Mouse (Mus musculus) kidney, embryonic 14.5 days (tissue): ENCODE data around the gene H2-Eb1. TPM values are rescaled to one million over a fixed set of nuclear protein-coding genes. Genes with fewer than 3 reads are reported as not detected.

ENCODE experiments used
- ATAC-seq: fragments of 200-750 bp; cut with Nextera tagmentation; 2 replicates; pipeline ENCODE4 v1.8.0; 2017; ENCODE audit warnings: moderate number of reproducible peaks, mild to moderate bottlenecking, moderate TSS enrichment, moderate library complexity; ENCODE audit not compliant: low FRiP score, low TSS enrichment
- H3K27ac ChIP-seq: fragments of 300-500 bp; sonication (generic); 2 replicates; pipeline ENCODE4 v1.5.1; 2014; ENCODE audit warnings: low read depth, mild to moderate bottlenecking, low read length, moderate library complexity, mixed read lengths
- H3K27me3 ChIP-seq: fragments of 300-500 bp; sonication (generic); 2 replicates; pipeline ENCODE4 v1.6.1; 2014; ENCODE audit warnings: mild to moderate bottlenecking, low read length; ENCODE audit not compliant: control insufficient read depth, insufficient read depth
- H3K36me3 ChIP-seq: fragments of 300-500 bp; sonication (generic); 2 replicates; pipeline ENCODE4 v1.6.1; 2014; ENCODE audit warnings: low read length, mixed read lengths; ENCODE audit not compliant: control insufficient read depth, insufficient read depth
- H3K4me1 ChIP-seq: fragments of 300-500 bp; sonication (generic); 2 replicates; pipeline ENCODE4 v1.6.1; 2014; ENCODE audit warnings: low read length, mixed read lengths; ENCODE audit not compliant: control insufficient read depth, insufficient read depth
- H3K4me2 ChIP-seq: fragments of 300-500 bp; sonication (generic); replicated peaks from 2 replicates; pipeline ENCODE4 v1.6.1; 2014; ENCODE audit warnings: low read depth, mild to moderate bottlenecking, low read length
- H3K4me3 ChIP-seq: fragments of 300-500 bp; sonication (generic); 2 replicates; pipeline ENCODE4 v1.5.1; 2014; ENCODE audit warnings: mild to moderate bottlenecking, low read length
- H3K9ac ChIP-seq: fragments of 300-500 bp; sonication (generic); 2 replicates; pipeline ENCODE4 v1.6.1; 2014; ENCODE audit warnings: low read depth, mild to moderate bottlenecking, low read length, moderate library complexity
- H3K9me3 ChIP-seq: fragments of 300-500 bp; sonication (generic); 2 replicates; pipeline ENCODE4 v1.6.1; 2016; ENCODE audit warnings: low read length; ENCODE audit not compliant: control insufficient read depth
- whole genome bisulfite sequencing: fragments of 180-500 bp; shearing (Covaris S2); extraction: QIAGEN DNeasy Blood & Tissue Kit; methylation state at CpG from one replicate; pipeline ENCODE4 v1.1.7; 2014; 5-methylcytosine and 5-hydroxymethylcytosine counted together
- polyA plus RNA-seq: library from polyadenylated mRNA; unstranded; fragments of >200 nt; fragmentation: Nextera tagmentation; extraction: Ambion mirVana; gene quantifications from 2 replicates; pipeline ENCODE4 v1.2.1, GENCODE M21; 2014

The H2-Eb1 gene
- polyA plus RNA-seq, 1 experiment from 2014 or later: 5.9 TPM

DNA sequence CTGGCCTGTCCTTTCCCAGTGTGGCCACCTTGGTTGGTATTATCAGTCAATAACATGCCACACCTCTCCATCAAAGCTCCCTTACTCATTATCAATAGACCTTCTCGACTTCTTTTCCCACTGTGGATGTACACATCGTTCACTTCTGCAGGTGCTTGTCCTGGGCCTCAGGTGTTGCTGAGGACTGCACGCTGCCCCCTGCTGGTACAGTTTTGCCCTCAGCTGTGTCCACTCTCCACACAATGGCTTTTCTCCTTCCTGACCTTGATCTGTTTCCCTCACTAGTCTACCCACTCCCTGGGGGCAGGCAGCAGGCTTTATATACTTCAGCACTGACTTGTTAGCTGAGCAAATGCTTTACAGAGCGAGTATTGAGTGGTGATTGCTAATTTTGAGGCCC lies 19.8 kb upstream of the H2-Eb1 start:
- 39% methylated on average over 4 of the region's 4 CpGs for WGBS
- Histone ChIP-seq H3K27me3 (no peaks in the 10 kb centered on the region), H3K4me2 (no peak overlapping the region), H3K9me3 (no peaks in the 10 kb centered on the region), H3K36me3 (no peaks in the 10 kb centered on the region), H3K27ac (no peak overlapping the region), H3K9ac (no peak overlapping the region), H3K4me3 (no peak overlapping the region), H3K4me1 (no peaks in the 10 kb centered on the region)
- no peak for ATAC-seq

GRCm38 (mm10) chr17:34286501-34286900 lies 19.2 kb upstream of the H2-Eb1 start:
- Histone ChIP-seq H3K9ac (no peak overlapping the region), H3K27ac (no peak overlapping the region), H3K4me3 (no peak overlapping the region), H3K4me1 (no peaks in the 10 kb centered on the region), H3K36me3 (no peaks in the 10 kb centered on the region), H3K9me3 (no peaks in the 10 kb centered on the region), H3K4me2 (no peak overlapping the region), H3K27me3 (no peaks in the 10 kb centered on the region)
- 83% methylated on average over 5 of the region's 5 CpGs for WGBS
- no peak for ATAC-seq

DNA sequence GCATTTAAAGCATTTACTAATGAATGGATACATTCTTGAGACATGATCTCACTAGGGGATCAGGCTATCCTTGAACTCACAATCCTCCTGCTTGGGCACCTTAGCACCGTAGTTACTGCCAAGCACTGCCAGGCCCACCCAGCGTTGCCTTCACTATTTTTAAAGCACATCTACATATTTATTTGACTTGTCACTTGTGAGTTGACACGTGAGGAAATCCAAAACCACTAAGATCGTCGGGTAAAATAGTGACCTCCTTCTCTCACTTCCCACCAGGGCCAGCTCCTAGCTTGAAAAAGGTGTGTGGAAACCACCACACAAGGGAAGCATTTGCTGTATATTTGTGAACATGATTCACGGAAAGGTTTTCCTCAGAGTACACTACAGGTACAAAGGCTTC lies 18.7 kb upstream of the H2-Eb1 start:
- H3K9ac ChIP-seq: no peak overlapping the region
- H3K27me3 ChIP-seq: no peaks in the 10 kb centered on the region
- H3K36me3 ChIP-seq: no peaks in the 10 kb centered on the region
- no peak overlapping the region for H3K4me2 ChIP-seq
- no peak for ATAC-seq
- 65% methylated on average over 6 of the region's 6 CpGs for WGBS
- H3K4me3 ChIP-seq: no peak overlapping the region
- no peaks in the 10 kb centered on the region for H3K4me1 ChIP-seq
- no peak overlapping the region for H3K27ac ChIP-seq
- H3K9me3 ChIP-seq: no peaks in the 10 kb centered on the region

DNA sequence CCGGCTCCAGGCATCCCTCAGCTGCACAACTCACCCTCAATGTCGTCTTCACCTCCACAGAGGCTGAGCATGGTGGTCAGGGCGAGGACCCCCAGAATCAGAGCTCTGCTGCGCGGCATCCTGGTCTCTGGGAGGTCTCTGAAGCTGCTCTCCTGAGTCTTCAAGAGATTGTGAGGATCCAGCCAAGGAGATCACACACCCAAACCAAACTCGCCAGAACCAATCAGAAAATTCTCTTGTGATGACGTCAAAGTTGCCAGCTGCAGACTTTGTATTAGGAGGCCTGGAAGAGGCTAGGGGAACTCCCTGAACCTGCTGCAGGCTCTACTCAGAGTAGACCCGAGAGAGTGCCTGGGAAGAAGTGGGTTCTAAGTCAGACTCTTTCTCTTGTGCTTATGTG lies 18.0 kb upstream of the H2-Eb1 start, which contains the start of gene H2-Aa:
Gene H2-Aa (minus strand): TSS at position 176 of the 400 bp plus-strand sequence.
- Histone ChIP-seq H3K9me3 (no peaks in the 10 kb centered on the region), H3K9ac (no peak within 1 kb of the TSS), H3K27ac (no peak within 1 kb of the TSS), H3K4me1 (no peaks in the 10 kb centered on the region), H3K27me3 (no peaks in the 10 kb centered on the region), H3K36me3 (no peaks in the 10 kb centered on the region), H3K4me2 (no peak within 1 kb of the TSS), H3K4me3 (no peak within 1 kb of the TSS)
- ATAC-seq: peak; percentile 83
- 14% methylated on average over 8 of the region's 8 CpGs for WGBS

GRCm38 (mm10) chr17:34288131-34288530 lies 17.5 kb upstream of the H2-Eb1 start:
- no peak for ATAC-seq
- no peaks in the 10 kb centered on the region for H3K4me1 ChIP-seq
- no peaks in the 10 kb centered on the region for H3K9me3 ChIP-seq
- no peak overlapping the region for H3K4me2 ChIP-seq
- WGBS: 74% methylated on average over 3 of the region's 3 CpGs
- H3K9ac ChIP-seq: no peak overlapping the region
- H3K4me3 ChIP-seq: no peak overlapping the region
- no peak overlapping the region for H3K27ac ChIP-seq
- no peaks in the 10 kb centered on the region for H3K27me3 ChIP-seq
- H3K36me3 ChIP-seq: no peaks in the 10 kb centered on the region

- Histone ChIP-seq H3K9me3 (no peaks in the 10 kb centered on the region), H3K36me3 (no peaks in the 10 kb centered on the region), H3K9ac (no peak overlapping the region), H3K4me1 (no peaks in the 10 kb centered on the region), H3K4me2 (no peak overlapping the region), H3K27me3 (no peaks in the 10 kb centered on the region), H3K27ac (no peak overlapping the region), H3K4me3 (no peak overlapping the region)
- ATAC-seq: peak; percentile 81
- WGBS: 14% methylated on average over 8 of the region's 8 CpGs
Observed at GRCm38 (mm10) chr17:34291609-34292008, 14.1 kb upstream of the H2-Eb1 start.

DNA sequence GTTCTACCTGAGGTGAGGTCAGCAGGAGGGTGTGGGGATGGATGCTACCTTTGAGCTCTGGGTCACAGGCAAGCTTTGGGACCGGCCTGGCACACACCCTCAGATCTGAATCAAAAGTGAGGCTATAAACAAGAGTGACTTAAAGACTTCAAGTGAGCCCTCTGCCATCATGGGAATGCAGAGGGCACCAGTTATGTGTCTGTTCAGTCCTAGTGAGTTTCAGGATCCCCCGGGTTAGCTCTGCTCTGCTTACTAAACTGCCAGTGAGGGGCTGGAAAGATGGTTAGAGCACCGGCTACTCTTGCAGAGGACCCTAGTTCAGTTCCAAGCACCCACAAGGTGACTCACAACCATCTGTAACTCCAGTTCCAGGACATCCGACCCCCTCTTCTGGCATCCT lies 13.1 kb upstream of the H2-Eb1 start:
- Histone ChIP-seq H3K4me2 (no peak overlapping the region), H3K27me3 (no peaks in the 10 kb centered on the region), H3K36me3 (no peaks in the 10 kb centered on the region), H3K27ac (no peak overlapping the region), H3K9ac (no peak overlapping the region), H3K4me1 (no peaks in the 10 kb centered on the region), H3K4me3 (no peak overlapping the region), H3K9me3 (no peaks in the 10 kb centered on the region)
- 91% methylated on average over 4 of the region's 4 CpGs for WGBS
- no peak for ATAC-seq

DNA sequence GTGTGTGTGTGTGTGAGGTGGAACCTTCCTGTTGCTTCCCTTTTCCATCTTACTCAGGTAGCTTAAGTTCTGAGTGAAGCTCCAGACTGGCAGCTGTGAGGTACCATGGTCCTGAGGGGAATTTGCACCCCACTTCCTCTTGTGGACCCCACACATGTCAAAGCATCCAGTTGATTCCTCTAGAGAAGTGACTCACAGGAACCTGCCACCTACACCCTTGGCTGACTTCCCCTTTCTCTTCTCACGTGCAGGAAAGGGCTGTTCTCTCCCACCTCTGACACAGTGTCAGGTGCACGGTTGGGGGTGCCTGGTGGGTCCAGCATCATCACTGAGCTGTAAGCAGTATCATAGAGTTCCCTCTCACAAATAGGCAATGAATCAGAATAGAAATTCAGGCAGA lies 12.1 kb upstream of the H2-Eb1 start:
- no peaks in the 10 kb centered on the region for H3K27me3 ChIP-seq
- 49% methylated on average over 2 of the region's 2 CpGs for WGBS
- no peaks in the 10 kb centered on the region for H3K4me1 ChIP-seq
- no peak overlapping the region for H3K27ac ChIP-seq
- H3K4me2 ChIP-seq: no peak overlapping the region
- no peak overlapping the region for H3K4me3 ChIP-seq
- H3K36me3 ChIP-seq: no peaks in the 10 kb centered on the region
- no peaks in the 10 kb centered on the region for H3K9me3 ChIP-seq
- no peak for ATAC-seq
- H3K9ac ChIP-seq: no peak overlapping the region

- whole genome bisulfite sequencing: 64% methylated on average over 4 of the region's 4 CpGs
- Histone ChIP-seq H3K4me3 (no peak overlapping the region), H3K4me1 (no peaks in the 10 kb centered on the region), H3K9ac (no peak overlapping the region), H3K4me2 (no peak overlapping the region), H3K27ac (no peak overlapping the region), H3K27me3 (no peaks in the 10 kb centered on the region), H3K36me3 (no peaks in the 10 kb centered on the region), H3K9me3 (no peaks in the 10 kb centered on the region)
- ATAC-seq: no peak
Observed at GRCm38 (mm10) chr17:34294249-34294648, 11.4 kb upstream of the H2-Eb1 start.

GRCm38 (mm10) chr17:34295307-34295706 lies 10.4 kb upstream of the H2-Eb1 start:
- Histone ChIP-seq H3K4me2 (no peak overlapping the region), H3K36me3 (no peaks in the 10 kb centered on the region), H3K4me1 (no peaks in the 10 kb centered on the region), H3K4me3 (no peak overlapping the region), H3K27me3 (no peaks in the 10 kb centered on the region), H3K9me3 (no peaks in the 10 kb centered on the region), H3K27ac (no peak overlapping the region), H3K9ac (no peak overlapping the region)
- ATAC-seq: no peak
